Mouse (Mus musculus) spleen, adult 2 months (tissue): Measurements from ENCODE around the gene Cox14.
A peak's percentile ranks its signal among the peaks of the same experiment; 100 is the strongest.

ENCODE experiments used
- CTCF ChIP-seq: fragments of 200-500 bp; IDR thresholded peaks from 2 replicates; pipeline ENCODE4 v1.5.1; 2011; ENCODE audit warnings: mild to moderate bottlenecking, inconsistent platforms; ENCODE audit not compliant: insufficient read depth, insufficient read length, insufficient replicate concordance; ENCODE audit errors: extremely low read depth
- POLR2A ChIP-seq: fragments of 200-500 bp; IDR thresholded peaks from 2 replicates; pipeline ENCODE4 v1.6.1; 2011; ENCODE audit warnings: low read depth, low read length, inconsistent platforms

GRCm38 (mm10) chr15:99705440-99706048 lies 19.9 kb upstream of the Cox14 start, which contains the start of gene Gm17349:
- TF ChIP-seq CTCF (peak; percentile 69; the same call in 1 of the 2 replicates), POLR2A (no peak)
